Mouse (Mus musculus): ENCODE measurements around the gene Ino80d.
"Not testable (repeated sequence)": the region's sequence is repeated elsewhere in the genome, so short reads cannot be mapped to it uniquely, and the experiment has no call there.

Ino80d gene

GRCm38 (mm10) chr1:63114136-63114781 is at the start of gene Ino80d:
Ino80d (minus strand) TSS chr1:63114667.
- peak; percentile 83 for DNase-seq

- no peak for DNase-seq
Observed at GRCm38 (mm10) chr1:63140231-63140630, 25.8 kb upstream of the Ino80d start.

- DNase-seq = not testable (repeated sequence)
Observed at GRCm38 (mm10) chr1:63138586-63138985, 24.1 kb upstream of the Ino80d start.

GRCm38 (mm10) chr1:63137971-63138370 is 23.5 kb upstream of the Ino80d start:
- no peak for DNase-seq

DNA sequence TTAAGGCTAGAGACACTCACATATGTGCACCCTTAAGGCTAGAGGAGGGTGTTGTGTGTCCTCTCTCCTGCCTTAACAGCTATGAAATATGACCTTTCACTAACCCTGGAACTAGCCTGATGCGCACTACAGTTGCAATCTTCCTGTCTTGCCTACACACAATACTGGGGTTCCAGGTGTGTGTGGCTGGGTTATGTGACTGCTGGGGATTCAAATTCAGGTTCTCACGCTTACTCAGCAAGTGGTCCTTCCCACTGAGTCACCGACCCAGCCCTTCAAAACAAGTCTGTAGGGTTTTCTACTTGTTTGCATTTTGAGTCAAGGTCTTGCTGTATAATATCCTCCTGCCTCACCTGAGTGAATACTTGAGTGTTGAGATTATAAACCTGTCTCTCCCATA is 20.1 kb upstream of the Ino80d start:
- DNase-seq = no peak

GRCm38 (mm10) chr1:63131766-63132165 is 17.3 kb upstream of the Ino80d start:
- DNase-seq = no peak

DNA sequence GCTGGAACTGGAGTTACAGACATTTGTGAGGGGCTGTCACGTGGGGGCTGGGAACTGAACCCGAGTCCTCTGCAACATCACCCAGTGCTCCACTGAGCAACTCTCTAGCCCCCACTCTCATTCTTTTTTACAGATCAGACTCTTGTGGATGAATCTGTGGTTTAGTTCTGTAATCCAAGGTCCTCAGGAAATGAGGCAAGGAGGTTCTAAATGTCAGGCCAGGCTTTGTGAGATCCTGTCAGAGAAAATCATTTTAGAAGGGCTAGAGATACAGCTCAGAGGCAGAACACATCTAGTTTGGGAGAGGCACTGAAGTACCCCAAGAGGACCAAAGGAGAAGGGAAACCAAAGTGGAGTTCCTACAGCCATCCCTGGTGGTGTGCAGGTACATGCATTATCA is 16.4 kb upstream of the Ino80d start:
- DNase-seq = no peak

GRCm38 (mm10) chr1:63129857-63130690 is 15.6 kb upstream of the Ino80d start:
- DNase-seq = no peak

GRCm38 (mm10) chr1:63129273-63129672 is 14.8 kb upstream of the Ino80d start:
- DNase-seq = no peak

DNA sequence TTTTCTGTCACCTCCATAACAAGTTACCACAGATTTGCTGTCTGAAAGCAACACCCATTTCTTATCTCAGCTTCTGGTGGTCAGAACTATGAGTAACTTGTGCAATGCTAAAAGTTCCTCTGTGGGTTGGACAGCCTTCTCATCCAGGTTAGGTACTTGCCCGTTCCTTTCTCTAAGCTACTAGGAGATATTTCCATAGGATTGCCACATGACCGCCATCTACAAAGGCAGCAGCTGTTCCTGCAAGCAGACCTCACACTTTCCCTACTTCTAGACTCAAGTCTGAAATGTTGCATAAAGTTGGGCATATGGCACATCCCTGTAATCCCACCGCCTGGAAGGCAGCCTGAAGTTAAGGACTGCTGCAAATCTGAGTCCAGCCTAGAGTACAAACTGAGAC is 11.7 kb upstream of the Ino80d start:
- DNase-seq = no peak

- DNase-seq = no peak
Observed at GRCm38 (mm10) chr1:63123823-63124450, 9.5 kb upstream of the Ino80d start.

GRCm38 (mm10) chr1:63122005-63122404 is 7.5 kb upstream of the Ino80d start:
- no peak for DNase-seq

DNA sequence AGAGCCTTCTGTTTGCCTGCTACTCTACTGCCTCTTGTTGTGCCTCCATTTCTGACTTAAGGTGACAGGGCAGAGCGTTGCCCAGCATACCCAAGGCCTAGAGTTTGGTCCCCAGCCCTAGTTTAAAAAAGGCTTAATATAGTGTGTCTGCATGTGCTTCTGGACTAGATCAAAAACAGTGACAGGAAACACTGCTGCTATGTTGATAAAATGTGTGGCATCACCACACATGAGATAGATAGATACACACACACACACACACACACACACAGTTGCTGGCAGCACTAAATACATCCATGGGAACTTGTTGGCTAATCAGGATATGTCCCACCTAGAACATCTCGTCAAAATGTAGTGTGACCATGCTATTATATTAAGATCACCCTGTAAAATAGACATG is 5.9 kb upstream of the Ino80d start:
- no peak for DNase-seq

- DNase-seq = no peak
Observed at GRCm38 (mm10) chr1:63119675-63120074, 5.2 kb upstream of the Ino80d start.

- DNase-seq = no peak
Observed at GRCm38 (mm10) chr1:63115540-63115939, 1.1 kb upstream of the Ino80d start.

- DNase-seq = peak; percentile 13
Observed at GRCm38 (mm10) chr1:63115096-63115495, 629 bp upstream of the Ino80d start.

DNA sequence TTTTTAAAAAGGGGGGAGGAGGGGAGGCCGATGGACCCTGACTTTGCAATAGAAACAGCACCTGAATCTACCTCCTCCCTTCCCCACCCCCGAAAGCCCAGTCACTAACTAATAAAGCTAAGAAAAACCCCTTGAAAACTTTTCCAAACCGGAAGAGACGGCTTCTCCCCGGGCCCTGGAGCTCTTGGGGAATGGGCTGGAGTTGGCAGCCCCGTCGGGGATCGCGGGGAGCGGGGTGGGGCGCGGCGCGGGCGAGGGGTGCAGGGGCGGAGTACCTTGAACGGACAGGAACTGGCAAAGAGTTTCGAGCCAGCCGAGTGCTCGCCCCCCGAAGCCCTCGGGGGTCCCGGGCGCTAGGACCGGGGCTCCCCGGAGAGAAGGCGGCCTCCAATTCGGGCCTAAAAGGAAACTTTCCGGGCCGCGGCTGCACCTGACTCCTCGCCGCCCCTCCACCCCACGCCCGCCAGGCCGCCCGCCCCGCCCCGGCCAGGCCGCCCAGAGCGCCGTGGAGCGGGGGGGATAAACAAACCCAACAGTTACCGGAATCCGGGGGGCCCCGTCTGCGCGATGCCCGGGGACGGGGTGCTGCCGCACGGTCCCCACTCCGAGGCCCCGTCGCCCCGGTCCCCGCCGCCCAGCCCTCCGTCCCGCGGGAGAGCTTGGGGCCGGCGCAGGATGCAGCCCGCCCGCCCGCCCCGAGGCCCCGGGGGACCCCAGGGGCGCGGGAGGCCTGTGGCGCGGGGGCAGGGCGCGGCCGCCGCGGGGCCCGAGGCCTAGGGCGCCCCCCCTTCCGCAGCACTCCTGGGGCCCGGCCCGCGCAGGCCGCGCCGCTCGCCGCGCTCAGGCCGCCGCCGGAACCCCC is 962 bp downstream of the Ino80d start:
- DNase-seq = peak; percentile 60

- peak; percentile 36 for DNase-seq
Observed at GRCm38 (mm10) chr1:63112865-63113261, 1.6 kb downstream of the Ino80d start.

GRCm38 (mm10) chr1:63112151-63112864 is 2.2 kb downstream of the Ino80d start:
- DNase-seq = no peak

DNA sequence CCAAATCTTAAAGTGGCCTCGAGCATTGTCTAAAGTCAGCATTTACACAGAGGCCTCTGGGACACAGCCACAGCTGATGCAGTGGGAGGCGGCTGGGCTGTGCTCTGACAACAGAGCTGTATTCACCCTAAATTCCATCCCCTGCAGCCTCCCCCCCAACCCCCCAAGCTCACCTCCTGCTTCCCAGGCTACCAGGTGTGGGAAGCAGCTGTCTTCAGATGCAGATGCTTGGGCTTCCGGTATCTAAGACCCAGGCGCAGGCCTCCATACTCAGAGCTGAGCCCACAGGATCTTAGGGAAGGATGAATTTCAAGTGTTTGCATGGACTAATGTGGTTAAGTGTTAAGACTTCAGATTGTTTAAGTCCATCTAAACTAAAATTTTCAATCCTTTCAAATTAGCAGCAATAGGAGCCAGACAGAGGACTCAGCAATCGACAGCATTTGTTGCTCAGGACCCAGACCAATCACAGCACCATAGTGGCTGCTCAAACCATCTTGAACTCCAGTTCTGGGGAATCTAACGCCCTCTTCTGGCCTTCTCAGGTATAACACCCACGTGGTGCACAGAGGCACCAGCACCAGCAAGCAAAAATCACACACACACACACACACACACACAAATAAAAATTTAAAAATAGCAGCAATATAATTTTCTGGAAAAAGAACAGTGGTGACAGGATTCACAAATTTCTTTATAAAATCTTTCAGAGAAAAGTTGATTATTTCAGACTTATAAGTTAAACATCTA is 3.8 kb downstream of the Ino80d start:
- DNase-seq = peak; percentile 28

GRCm38 (mm10) chr1:63107614-63108327 is 6.7 kb downstream of the Ino80d start:
- DNase-seq = no peak
